Mouse (Mus musculus) adrenal gland, adult 2 months (tissue): ENCODE measurements around the gene Eif4h. TPM values are rescaled to one million over a fixed set of nuclear protein-coding genes. Genes with fewer than 3 reads are reported as not detected.

Experiments
- DNase-seq: peaks from one replicate; pipeline ENCODE4 v3.0.0; 2021
- long read RNA-seq: library from polyadenylated mRNA; stranded (forward); transcript quantifications from one replicate; pipeline ENCODE4 v2.0.0, GENCODE M21; 2021
- polyA plus RNA-seq: library from polyadenylated mRNA; depleted of rRNA; stranded (reverse); fragments of >200 nt; gene quantifications from 2 replicates; pipeline ENCODE4 v1.2.3, GENCODE M21; 2012; rRNA removed
- total RNA-seq, 2 experiments: library from RNA; stranded (reverse); gene quantifications; 2 replicates each; pipeline ENCODE4 v1.2.3; 2021

Eif4h gene
- total RNA-seq (100 to 1,000 TPM; 243 to 252 TPM), polyA plus RNA-seq (186 and 212 TPM in 2 replicates)
- long read RNA-seq, transcript Eif4h-205 (7 exons, 2,726 nt) = minor isoform, 138 of 353 reads
- long read RNA-seq, transcript Eif4h-201 (6 exons, 2,367 nt) = major isoform, 183 of 353 reads
- long read RNA-seq, partial matches to known transcripts = 26 of 353 reads
- long read RNA-seq, other reads (novel, unspliced or antisense) = 6 of 353 reads

GRCm38 (mm10) chr5:134639269-134639682, at the start of gene Eif4h:
Gene Eif4h (minus strand): TSS chr5:134639490.
- DNase-seq = peak; percentile 99

GRCm38 (mm10) chr5:134688718-134689284, 49.5 kb upstream of the Eif4h start:
- peak; percentile 100 for DNase-seq

GRCm38 (mm10) chr5:134688086-134688717, 48.9 kb upstream of the Eif4h start, which contains the start of gene Limk1:
Gene Limk1 (minus strand): TSS chr5:134688598.
- DNase-seq = no peak

GRCm38 (mm10) chr5:134687187-134687586, 47.9 kb upstream of the Eif4h start:
- no peak for DNase-seq

GRCm38 (mm10) chr5:134686541-134686940, 47.3 kb upstream of the Eif4h start:
- no peak for DNase-seq

- peak; percentile 53 for DNase-seq
Measured at GRCm38 (mm10) chr5:134684398-134684797, 45.1 kb upstream of the Eif4h start.

GRCm38 (mm10) chr5:134683813-134684212, 44.5 kb upstream of the Eif4h start:
- no peak for DNase-seq

DNA sequence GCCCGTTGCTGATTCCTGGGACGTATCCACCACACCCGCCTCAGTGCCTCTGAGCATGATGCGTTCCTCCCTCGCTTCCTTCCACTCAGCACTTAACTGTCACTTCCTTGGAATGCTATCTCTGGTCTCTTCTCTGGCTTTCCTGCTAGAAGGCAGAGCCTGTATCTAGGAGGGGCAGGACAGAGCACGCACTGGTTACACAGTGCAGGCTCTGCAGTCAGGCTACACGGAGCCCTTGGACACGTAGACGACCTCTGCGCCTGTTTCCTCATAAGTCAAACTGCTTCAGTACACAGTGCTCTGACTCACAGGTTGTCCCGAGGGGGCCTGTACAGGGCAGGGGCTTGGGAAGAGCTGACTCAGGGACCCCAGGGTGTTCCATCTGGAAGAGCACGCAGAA, 40.9 kb upstream of the Eif4h start:
- DNase-seq = peak; percentile 28

GRCm38 (mm10) chr5:134678827-134679546, 39.7 kb upstream of the Eif4h start:
- DNase-seq = no peak

DNA sequence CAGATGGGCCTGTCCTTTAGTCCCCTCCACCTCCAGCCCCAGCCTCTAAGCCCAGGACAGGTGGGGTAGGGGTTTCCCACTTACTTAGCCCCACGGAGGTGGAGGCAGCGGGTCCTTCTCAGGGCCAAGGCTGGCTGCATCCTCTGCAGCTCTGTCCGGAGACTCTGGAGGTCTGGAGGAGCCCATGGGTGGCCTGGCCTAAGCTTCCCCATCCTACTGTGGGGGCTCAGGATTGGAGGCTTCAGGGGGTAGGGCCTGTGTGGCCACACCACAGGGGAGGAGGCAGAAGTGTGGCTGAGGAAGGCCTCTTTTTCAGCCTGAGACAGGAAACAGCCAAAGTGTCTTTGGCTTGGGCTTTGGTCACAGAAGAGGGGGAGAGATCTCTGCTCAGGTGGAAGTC, 38.7 kb upstream of the Eif4h start:
- peak; percentile 26 for DNase-seq

GRCm38 (mm10) chr5:134677491-134677890, 38.2 kb upstream of the Eif4h start:
- DNase-seq = no peak

- DNase-seq = peak; percentile 92
Measured at GRCm38 (mm10) chr5:134675956-134676759, 36.9 kb upstream of the Eif4h start.

DNA sequence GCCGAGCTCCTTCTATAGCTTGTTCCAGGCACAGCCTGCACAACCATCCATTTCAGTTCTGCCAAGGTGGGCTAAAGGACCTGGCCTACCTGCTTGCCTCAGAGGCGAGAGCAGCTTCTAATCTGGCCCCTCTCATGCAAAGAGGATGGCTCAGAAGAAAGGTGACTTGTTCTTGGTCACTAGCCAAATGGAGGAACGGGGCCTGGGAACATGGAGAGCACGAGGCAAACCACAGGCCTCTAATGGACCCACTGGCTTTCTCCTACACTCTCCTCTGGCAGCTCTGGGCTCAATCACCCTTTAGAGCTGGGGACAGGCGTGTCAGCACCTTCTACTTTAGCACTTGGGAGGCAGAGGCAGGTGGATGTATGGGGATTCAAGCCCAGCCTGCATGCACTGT, 35.7 kb upstream of the Eif4h start:
- DNase-seq = no peak

DNA sequence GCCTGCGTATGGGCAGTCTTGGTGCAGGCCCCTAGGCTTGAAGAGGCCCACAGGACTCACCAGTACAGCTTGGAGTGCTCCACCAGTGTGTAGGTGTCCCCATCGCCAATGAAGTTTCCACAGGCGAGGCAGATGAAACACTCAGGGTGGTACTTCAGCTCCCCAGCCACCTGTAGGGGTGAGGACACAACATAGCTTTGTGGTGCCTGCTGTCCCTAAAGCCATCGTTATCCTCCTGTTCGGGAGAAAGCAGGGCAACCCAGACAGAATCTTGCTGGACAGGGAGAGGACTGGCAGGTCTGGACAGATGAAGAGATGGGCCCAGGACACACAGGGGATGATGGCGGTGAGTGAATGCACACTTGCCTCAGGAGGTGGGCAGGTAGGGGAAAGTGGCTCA, 33.3 kb upstream of the Eif4h start:
- no peak for DNase-seq

GRCm38 (mm10) chr5:134672198-134672516, 32.9 kb upstream of the Eif4h start:
- DNase-seq = no peak

DNA sequence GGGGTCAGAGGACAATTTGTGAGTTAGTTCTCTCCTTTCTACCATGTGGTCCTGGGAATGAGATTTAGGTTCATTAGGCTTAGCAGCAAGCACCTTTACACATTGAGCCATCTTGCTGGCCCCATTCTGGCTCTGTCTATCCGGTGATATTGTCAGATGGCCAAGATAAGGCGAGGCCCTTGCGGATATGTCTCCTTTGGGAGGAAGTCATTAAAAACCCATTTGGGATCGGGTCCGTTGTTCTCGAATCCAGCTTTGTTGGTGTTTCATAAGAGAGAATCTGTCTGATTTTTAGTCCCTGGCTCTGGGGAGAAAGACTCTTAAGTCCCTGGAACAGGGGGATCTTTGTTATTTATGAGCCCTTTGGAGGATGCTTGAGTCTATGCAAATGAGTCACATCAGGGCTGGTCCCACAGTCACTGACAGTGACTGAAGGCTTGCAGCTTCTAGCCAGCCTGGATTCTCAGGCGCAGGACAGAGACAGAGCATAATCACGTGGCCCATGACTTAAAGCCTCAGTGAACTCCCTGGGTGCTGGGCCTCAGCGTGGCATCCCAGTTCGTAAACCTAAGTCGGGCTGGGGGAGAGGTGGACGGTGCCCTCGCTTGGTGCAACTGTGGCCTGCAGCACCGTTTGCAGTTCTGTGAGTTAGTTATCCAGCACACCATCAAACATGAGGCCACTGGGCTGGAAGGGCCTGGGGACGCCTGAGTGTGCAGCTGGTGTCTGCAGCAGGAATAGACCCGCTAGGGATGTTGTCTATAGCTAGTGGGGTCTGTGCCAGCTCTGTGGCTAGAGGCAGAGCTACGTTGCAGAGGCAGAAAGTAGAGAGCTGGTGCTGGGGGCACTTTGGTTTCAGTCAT, 32.3 kb upstream of the Eif4h start:
- DNase-seq = no peak

DNA sequence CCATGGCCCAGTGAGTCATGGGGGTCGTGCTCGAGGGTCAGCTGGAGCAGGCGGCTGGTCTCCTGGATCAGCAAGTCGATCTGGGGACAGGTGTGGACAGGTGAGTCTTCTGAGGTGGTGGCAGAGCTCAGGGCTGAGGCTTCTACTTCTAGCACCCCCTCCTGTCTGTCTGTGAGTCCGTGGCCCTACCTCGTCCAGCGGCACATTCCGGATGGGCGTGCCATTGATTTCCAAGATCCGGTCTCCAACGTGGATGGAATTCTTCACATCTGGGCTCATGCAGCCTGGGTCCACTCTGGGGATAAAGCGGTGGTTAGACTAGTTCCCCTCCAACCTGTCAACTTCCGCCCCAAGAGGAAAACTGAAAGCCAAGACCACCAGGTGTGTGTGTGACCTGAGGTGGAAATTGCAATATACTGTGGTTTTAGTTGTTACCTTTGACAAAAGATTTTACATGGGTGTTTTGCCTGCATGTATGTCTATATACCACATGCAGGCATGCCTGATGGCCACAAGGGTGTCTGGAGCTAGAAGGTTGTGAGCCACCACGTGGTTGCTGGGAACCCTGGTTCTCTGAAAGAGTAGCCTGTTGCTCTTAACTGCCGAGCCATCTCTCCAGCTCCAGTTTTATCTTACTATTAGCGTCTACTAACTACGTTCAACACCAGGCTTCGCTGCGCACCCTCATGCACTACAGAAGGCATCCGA, 29.9 kb upstream of the Eif4h start:
- no peak for DNase-seq

- no peak for DNase-seq
Measured at GRCm38 (mm10) chr5:134668495-134668894, 29.2 kb upstream of the Eif4h start.

GRCm38 (mm10) chr5:134656708-134657107, 17.4 kb upstream of the Eif4h start:
- no peak for DNase-seq

DNA sequence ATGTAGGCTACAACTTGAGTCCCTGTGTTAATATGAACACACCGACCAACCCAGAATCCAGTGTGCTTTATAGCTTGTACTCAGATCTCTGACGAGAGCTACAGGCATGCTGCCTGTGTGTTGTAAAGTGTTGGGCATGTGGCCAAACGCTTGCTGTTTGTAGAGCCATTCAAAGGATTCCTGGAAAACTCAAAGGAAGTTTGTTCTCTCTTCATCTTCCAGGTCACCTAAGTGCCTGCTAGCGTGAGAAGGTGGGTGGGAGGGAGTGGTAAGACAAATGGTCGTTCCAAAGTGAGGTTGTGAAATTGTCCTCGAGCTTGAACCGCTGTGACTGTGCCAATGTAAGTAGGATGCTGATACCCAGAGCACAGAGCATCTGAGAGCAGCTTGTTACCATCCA, 12.7 kb upstream of the Eif4h start:
- no peak for DNase-seq

GRCm38 (mm10) chr5:134650926-134651325, 11.6 kb upstream of the Eif4h start:
- DNase-seq = no peak
